Mouse (Mus musculus): Measurements from ENCODE around the gene Adgre1. TPM values are rescaled to one million over a fixed set of nuclear protein-coding genes. Genes with fewer than 3 reads are reported as not detected.
"Not testable (repeated sequence)": the region's sequence is repeated elsewhere in the genome, so short reads cannot be mapped to it uniquely, and the experiment has no call there.

Adgre1 gene
- 10 to 100 TPM in 2 of 4 experiments, 1 to 10 TPM in 2; 3.9 to 23.5 (median 10.2) TPM for total RNA-seq (2022)

DNA sequence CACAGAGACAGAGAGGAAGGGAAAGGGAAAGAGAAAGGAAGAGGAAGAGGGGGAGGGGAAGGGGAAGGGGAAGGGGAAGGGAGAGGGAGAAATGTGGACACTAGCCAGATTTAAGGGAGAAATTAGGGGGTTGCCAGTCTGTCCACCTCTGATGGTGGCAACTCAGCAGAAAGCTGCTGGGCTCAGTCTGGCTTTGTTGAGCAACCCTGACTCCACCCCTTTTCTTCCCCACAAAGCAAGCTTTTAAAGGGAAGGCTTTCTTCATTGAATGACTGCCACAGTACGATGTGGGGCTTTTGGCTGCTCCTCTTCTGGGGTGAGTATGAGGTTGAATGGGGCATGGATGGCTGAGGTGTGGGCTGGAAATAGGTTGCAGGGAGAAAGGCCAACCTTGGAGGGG is at the start of gene Adgre1:
TSS of gene Adgre1 (plus strand) at position 251 of the 400 bp plus-strand sequence.
- no peak for DNase-seq (ENCODE audit: low spot score in 2 of 2)

DNA sequence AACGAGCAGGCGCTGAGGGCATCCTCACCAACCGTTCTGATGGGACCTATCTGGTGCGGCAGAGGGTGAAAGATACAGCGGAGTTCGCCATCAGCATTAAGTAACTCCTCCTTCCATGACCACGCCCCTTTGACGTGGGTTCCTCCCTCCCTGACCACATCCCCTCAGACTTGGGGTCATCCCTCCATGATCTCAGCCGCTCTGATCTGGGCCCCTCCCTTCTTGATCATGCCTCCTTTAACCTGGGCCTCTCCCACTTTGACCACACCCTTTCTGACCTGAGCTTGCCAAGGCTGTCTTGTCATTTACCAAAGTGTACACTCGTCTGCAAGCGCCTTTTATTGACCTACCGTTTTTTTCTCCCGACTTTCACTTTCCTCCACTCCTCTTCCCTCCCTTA is 46.7 kb upstream of the Adgre1 start:
- DNase-seq (ENCODE audit: low spot score in 2 of 2) = no peak

DNA sequence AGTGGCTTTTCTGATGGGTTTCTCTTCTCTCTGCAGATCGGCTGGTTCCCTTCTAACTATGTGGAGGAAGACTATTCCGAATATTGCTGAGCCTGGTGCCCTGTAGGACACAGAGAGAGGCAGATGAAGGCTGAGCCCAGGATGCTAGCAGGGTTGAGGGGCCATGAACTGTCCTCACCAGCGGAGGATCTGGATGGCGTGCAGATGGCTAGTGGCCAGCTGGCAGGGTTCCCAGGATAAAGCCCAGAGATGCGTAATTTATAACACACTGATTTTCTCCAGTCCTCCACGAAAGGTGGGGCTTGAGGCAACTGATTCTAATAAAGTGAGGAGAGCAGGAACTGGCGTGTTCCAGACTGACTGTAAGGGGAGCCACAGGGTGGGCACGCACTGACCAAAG is 30.9 kb upstream of the Adgre1 start:
- no peak for DNase-seq (ENCODE audit: low spot score in 2 of 2)

DNA sequence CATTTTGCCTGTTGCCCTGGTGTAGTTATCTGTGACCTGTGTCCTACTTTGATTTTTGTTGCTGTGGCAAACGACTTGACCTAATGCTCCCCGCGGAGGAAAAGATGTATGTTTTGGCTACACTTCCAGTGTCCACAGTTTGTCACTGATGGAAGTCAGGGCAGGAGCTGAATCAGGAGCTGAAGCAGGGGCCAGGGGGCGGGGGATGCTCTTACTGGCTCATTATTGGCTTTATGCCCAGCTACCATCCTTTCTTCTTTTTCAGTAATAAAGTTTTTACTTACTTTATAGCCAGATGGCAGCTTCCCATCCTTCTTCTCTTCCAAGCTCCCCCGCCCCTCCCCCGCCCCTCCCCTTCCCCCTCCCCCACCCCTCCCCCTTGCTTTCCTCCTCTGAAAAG is 29.5 kb upstream of the Adgre1 start:
- DNase-seq (ENCODE audit: low spot score in 2 of 2) = no peak

DNA sequence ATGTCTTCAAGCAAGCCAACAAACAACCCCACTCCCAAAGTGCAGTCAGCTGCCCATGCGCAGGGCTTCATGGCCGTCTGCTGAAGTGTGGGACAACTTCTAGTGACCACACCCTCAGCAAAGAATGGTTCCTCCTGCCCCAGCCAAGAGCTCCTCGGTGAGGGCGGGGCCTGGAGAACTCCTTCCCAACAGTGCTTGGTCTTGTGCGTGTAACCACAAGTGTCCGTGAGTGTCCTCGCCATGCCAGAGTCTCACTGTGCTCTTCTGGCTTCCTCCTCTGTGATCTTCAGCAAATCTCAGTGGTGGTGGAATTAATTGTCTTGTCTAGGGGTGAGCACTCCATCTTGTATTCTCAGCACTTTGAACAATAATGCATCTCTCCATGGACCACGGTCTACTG is 27.5 kb upstream of the Adgre1 start:
- no peak for DNase-seq (ENCODE audit: low spot score in 2 of 2)

DNA sequence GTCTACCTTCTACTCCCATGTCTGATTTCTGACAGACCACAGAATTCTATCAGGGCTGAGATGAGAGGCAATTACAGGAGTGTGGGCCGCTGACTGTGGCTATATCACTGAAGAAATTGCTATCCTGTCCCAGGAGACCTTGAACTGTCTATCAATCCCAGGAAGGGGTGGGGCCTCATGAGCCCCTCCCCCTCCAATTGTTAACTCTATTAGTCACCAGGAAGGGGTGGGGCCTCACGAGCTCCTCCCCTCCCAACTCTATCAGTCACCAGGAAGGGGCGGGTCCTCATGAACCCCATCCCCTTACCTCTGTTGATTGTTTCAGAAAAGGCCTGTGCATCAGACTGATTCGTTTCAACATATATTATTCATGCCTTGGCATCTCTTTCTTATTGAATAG is 26.2 kb upstream of the Adgre1 start:
- DNase-seq (ENCODE audit: low spot score in 2 of 2) = no peak

DNA sequence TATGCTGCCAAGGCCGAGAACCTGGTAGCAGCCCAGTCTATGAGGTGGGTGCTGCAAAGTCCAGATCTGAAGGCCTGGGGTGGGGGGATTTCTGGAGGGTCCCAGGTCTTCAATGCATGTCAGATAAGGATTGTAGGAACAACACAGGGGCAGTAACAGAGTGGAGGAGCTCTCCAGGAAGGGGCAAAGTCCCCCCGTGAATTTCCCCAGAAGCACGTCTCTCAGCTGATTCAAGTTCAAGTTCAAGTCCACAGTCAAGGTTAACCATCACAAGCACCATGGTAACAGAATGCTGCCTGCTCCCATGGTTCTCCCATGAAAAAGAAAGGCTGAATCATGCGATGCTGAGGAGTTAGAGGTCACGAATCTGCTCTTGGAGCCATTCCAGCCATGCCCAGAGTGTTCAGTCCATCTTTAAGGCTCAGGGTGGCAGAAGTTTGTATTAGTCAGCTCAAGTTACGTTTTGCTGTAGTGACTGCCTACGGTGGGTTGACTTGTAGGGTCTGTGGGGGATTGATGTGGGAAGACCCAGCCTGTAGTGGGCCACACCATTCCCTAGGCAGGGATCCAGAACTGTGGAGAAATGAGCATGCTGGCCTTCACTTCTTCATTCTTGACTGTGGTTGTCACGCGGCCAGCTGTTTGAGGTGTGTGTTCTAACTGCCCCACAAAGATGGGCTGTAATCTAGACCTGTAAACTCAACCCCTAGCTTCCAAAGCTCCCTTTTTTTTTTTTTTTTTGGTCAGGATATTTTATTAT is 24.3 kb upstream of the Adgre1 start:
- no peak for DNase-seq (ENCODE audit: low spot score in 2 of 2)

DNA sequence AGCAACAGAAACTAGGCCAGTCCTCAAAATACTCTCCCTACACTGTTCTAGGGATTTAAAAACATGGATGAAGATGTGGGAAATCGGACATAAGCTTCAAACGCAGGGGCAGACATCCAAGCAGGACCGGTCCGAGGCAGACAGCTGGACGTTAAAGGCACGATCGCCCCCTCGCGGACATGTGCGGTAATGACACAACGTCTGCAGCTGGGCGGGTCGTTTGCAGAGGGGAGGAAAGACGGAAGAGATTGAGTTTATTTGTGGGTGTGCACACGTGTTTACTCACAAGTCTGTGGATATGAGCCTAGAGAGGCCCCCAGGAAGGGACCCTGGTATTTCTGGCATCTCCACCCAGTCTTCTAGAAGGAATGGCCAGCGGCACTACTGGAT is 23.7 kb upstream of the Adgre1 start:
- peak; percentile 54 to 76 for DNase-seq (ENCODE audit: low spot score in 2 of 2)

DNA sequence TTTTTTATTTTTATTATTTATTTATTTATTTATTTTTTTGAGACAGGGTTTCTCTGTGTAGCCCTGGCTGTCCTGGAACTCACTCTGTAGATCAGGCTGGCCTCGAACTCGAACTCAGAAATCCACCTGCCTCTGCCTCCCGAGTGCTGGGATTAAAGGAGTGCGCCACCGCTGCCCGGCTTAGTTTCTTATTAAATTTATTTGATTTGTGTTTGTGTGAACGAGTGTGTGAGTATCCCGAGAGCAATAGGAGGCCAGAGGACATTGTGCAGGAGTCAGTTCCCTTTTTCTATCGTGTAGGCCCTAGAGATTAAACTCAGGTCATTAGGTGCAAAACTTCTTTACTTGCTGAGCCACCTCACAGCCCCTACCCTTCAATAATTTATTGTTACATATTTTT is 23.3 kb upstream of the Adgre1 start:
- DNase-seq (ENCODE audit: low spot score in 2 of 2) = not testable (repeated sequence)

DNA sequence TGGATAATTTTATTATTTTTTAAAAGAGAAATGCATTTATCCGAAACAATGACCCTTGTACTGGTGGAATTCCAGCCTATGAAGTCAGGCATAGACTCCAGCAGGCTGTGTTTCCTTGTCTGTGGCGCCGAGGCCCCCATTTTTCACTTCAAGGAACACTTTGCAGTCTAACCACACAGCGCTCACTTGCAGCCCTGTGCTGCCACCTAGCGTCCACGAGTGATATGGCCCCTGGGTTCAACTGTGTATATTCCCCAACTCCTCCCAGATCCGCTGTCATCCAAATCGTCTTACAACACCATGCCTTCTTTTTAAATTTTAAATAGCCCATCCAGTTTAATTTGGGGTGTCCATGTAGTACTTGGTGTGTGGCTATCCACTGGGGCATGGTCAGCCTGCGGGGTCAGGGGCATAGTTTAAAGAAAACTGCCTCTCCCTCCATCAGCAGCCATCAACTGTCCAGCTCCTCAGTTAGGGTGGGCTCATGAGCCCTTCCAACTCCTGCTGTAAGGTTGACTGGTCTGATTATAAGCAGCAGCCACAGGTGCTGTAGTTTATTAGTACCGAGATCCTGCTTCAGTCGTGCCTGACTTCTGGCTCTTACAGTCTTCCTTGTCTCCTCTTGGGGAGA is 22.7 kb upstream of the Adgre1 start:
- peak; percentile 72 to 92 for DNase-seq (ENCODE audit: low spot score in 2 of 2)

DNA sequence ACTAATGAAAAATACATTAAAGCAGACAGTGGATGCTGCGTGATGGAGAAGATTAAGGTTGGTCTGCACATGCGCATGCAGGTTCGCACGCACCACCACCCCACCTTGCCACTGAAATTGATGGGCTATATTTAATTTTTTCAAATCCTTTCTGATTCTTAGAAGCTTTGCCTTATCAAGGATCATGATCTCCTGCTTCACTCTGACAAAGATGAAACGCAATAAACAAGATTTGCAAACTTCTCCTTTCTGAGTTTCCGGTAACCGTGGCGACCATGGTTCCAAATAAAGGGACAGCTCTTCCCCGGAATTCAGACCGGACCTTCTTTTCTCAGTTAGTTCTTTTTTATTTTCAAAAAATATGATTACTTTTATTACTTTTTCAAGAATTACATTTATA is 20.5 kb upstream of the Adgre1 start:
- DNase-seq (ENCODE audit: low spot score in 2 of 2) = no peak

DNA sequence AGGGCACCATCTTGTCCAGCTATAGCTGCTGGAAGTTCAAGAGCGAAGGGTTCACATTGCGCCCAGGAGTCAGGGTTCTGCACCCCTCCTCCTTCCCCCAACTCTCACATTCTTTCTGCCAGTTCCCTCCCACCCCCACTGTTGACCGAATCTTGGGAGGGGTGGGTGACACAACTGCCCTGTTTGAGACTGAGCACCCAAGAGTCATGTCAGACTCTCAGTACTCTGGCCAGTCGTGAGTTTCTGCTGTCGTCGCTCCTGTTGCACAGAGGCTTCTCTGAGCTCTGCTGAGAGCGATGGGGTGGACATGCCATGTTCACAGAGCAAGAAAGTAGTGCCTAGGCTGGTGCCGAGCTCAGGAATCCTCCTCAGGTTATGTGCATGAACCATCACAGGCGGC is 19.2 kb upstream of the Adgre1 start:
- no peak for DNase-seq (ENCODE audit: low spot score in 2 of 2)

DNA sequence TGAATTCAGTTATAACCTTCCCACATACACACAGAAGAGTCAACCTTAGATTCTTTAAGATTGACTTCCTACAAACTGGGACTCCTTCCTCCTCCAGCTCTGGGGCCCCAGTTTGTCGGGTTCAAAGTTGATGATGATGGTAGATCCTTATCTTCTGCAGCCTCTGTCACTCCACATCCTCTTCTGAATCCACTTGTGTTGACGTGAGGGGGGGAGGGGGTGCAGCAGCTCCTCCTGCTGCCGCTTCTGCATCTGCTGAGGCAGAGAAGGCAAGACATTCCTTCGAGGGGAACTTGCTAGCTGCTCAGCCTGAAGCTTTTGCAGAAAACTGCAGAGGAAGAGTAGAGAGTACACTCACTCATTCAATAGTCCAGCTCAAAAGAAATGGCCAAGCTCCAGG is 16.9 kb upstream of the Adgre1 start:
- no peak for DNase-seq (ENCODE audit: low spot score in 2 of 2)

DNA sequence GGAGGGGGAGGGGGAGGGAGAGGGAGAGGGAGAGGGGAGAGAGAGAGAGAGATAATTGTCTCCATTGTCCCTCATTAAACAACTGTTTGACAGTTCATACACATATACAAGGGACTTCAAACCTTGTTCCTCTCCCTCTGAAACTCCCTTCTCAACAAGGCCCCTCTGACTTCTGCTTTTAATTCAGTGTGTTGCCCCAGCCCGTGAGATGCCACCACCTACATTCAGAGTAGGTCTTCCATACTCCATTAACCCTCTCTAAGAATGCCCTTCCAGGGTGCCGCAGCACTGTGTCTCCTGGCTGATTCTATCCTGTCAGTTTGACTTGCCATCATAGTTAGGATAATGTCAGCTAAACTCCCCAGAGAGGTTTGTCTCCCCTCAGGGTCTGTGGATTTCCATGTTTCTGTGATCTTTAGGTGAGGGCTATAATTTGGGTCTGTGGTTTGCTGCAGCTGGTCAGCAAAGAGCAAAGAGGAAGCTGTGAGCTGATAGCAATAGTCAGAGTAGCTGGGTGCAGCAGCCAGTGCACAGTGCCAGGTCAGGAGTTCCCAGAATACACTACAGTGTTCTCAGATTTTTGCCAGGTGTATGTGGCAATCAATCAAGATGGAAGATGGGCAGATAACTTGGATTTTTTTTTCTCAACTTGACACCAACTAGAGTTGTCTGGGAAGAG is 14.3 kb upstream of the Adgre1 start:
- no peak for DNase-seq (ENCODE audit: low spot score in 2 of 2)

DNA sequence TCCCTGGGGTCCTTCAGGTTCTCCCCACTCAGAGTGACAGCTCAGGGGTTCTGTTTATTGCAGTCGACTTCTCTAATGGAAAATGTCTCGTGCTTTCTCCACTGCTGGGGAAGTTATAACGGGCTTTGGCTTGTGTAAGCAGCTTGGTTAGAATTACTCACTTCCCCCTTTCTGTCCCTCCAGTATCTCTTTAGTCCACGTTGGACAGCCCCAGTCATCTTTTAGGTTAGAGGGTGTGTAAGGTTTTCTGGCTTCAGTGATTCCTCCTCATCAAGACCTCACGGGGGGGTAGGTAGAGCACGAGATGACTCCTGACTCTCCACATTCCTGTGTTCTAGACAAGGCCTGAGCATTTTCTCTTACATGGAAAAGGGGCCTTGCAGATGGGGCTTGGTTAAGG is 11.5 kb upstream of the Adgre1 start:
- DNase-seq (ENCODE audit: low spot score in 2 of 2) = no peak

DNA sequence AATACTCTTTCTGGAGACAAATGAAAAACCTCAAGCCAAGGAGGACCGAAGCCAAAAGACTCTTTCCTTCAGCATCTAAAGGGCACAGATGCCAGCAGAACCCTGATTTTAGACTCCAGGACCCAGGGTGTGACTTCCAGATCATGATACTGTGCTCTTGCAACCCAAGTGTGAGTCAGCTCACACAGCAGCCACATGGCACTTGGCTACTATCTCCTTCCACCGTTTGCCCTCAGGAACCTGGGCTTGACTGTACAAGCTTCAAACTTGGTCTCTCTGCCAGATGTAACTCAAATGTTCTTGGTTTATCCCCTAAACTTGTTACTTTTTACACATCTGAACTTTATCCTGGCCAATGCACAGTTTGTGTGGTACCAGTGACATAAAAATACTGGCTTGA is 10.7 kb upstream of the Adgre1 start:
- no peak for DNase-seq (ENCODE audit: low spot score in 2 of 2)

DNA sequence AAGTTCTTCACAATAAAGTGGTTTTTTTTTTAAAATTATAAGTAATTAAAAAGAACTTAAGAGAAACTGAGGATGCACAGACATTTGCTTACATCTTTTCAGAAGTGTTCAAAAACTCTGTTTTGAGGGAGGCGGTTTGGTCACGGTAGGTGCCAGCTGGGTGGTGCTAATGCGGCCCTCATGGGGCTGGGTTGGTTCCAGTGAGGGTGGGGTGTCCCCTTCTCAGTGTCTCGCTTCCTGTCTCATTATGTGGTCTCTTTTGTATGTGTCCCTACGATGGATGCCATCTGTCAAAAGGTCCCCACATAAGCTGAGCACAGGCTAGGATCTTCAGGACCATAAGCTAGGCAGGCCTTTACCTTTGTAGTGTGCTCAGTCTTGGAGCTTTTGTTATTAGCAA is 9.4 kb upstream of the Adgre1 start:
- DNase-seq (ENCODE audit: low spot score in 2 of 2) = no peak

DNA sequence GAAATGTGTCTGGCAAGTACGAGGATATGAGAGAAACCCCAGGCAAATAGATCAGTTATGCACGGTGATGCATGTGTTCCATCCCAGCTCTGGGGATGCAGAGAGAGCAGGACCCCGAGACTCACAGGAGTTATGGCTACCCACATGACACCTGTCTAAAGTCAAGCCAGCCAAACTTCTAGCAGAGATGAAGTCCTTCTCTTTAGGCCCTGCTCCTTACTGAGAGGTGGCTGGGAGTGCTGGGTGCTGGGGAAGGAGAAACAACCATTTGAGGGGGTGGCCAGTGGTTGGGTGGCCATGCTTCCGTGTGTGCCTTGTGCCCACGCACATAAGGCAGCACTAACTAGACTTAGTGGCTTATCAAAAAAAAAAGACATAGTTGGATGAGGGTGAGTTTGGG is 8.3 kb upstream of the Adgre1 start:
- DNase-seq (ENCODE audit: low spot score in 2 of 2) = no peak

DNA sequence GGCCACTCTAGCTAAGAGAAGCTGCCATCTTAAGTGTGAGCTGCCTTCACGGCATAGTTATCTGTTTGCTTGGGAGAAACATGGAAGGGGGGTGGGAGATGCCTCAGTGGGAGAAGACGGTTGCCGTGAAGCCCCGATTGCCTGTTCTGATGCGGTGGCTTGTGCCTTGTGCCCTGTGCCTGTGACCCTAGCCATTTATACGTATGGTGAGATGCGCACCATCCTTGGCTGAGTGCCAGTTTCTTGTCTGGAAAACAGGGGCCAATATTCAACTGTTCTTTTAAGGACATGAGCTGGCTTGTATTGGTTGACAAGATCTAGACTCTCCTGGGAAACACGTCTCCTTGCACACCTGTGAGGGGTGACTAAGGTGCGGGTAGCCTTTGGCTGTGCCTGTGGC is 7.4 kb upstream of the Adgre1 start:
- no peak for DNase-seq (ENCODE audit: low spot score in 2 of 2)

DNA sequence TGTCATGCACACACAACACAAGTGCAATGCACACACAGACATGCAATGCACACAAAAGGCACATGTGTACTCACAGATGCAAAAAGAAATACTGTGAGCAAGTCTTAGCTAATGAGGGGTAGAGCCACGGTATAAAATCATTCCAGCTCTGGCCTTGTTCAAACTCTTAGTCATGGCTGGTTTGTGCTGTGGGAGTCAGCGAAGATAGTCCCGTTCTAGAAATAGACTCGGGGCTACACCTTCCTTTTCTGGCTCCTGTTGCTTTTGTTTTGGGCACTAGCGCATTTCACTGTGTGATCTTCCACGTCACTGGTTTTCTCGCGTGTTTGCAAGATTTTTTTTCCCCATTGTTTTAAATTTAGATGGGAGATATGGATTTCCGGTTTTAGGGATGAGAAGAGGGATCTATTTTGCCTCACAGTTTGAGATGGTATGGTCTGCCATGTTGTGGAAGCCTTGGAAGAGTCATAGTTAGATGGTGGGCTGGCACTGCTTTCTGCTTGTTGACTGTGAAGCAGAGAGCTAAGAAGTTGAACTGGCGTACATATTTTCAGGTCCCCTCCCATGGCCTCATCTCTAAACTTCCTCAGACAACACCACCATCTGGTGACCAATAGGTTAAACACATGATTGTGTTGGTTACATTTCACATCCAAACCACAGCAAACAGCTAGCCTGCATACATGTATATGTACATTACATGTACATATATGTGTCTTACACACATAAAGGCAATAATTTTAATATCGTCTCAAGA is 1.2 kb downstream of the Adgre1 start:
- no peak for DNase-seq (ENCODE audit: low spot score in 2 of 2)
